Mouse (Mus musculus): ENCODE measurements around the gene Dgkz. TPM values are rescaled to one million over a fixed set of nuclear protein-coding genes. Genes with fewer than 3 reads are reported as not detected.

Gene Dgkz
- total RNA-seq, 2 experiments from 2014 or later: 8.7 to 54.1 TPM

DNA sequence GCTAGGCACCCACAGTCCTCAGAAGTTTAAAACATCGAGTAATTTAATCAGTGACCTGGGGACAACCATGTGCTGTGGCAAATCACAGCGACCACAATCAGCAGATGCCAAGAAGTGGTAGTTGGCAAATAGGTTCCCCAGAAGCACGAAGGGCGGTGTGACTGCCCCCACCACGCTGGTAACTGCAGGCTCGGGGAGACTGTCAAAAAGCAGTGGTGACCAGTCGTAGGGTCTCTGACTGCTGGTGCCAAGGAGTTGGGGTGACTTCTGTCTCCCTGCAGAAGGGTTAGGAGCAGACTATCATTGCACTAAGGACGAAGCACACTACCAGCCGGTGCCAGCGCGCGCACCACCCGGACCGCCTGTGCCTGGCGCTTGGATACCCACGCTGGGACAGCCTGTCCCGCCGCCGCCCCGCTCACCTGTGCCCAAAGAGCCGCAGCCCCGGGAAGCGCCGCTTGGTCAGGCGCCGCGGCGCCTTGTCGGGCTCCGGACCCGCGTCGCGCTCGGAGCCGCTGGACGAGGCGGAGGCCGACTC is 12.7 kb downstream of the Dgkz start:
- no peak for ATAC-seq (replicated peaks; ENCODE audit: low FRiP score, poor library complexity, severe bottlenecking)

DNA sequence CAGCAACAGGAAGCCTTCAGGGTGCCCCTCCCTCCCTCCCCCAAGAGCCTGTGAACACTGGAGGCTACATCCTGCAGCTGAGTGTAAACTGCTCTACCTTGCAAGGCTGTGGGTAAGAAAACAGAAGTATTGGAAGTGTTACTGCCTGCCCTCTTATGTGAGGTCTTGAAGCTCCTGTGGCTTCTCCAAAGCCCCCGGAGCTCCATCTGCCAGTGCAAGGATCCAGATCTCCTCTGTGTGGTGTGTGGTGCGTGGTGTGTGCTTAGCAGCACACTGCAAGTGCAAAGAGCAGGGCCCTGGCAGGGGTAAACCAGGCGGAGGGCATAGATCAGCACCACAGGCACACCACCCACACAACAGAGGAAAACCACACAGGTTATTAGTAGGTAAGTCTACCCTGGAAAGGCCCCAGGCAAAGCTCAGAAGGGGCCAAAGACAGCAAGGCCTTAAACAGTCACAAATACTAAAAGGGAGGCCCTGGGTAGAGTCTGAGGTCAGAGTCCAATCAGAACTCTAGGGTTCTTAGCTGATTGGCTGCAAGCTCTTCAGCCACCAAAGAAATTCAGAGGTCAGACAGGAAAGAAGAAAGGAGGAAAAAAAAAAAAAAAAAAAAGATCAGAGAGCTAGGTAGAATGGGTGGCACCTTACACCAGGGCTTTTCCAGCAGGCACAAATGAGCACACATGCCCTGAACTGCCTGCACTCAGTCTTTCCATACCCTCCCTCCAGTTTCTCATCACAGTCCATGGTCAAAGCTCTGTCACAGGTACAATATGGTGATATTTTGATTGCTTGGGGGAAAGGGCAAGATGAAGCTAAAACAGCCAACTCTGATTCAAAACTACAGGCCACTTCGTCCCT is 13.5 kb downstream of the Dgkz start:
- no peak for ATAC-seq (replicated peaks; ENCODE audit: low FRiP score, poor library complexity, severe bottlenecking)

DNA sequence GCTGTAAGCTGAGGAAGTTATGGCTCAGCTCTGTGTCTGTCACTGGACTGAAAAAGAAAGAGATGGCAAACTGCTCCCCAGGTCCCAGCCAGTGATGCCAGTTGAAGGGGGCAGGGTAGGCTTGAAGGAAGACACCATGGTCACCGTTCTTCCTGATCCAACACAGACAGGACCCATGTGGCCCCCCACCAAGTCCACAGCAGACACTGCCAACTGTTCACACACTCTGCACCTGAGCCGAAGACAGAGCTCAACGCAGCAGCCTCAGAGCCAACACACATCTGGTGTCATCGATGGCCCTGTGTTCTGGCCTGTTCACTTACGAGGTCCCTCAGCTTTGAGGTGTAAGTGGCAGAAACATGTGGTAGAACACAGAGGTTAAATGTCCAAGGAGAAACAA is 15.2 kb downstream of the Dgkz start:
- ATAC-seq (replicated peaks; ENCODE audit: low FRiP score, poor library complexity, severe bottlenecking): no peak

DNA sequence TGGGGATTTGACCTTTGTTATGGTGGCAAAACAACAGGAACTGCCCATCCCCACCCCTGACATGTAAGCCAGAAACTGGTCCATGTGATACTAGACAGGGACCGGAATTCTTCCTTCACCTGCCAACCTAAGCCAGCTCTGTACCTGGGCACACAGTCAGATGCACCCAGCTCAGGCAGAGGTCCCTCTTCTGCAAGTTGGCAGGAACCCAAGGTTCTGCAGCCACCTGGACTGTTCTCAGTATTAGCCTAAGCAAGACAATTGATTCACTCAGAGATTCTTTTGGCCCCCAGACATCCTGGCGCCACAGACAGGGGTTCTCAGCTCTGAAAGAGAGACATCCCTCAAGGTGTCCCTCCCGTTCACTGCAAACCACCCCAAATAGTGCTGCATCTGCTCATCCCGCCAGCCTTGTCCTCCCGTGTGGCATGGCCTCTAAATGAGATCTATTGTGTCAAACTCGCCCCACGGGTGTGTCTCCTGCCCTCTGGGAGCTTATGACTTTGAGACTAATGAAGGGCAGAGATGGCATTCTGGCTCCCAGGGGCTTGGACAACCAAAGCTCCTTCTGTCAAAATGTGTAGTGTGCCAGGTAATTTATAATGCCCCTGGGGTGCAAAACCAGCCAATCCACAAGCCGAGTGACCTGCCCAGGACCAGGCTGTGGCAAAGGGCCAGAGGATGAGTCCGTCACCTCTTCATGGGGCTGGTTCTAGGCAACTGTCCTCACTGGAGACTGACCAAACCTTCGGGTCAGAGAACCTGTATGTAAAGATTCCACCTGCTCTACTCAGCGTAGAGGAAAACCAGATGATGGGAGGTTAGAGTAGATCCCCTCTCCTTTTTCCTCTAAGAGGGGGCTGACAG is 15.9 kb downstream of the Dgkz start:
- ATAC-seq (replicated peaks; ENCODE audit: low FRiP score, poor library complexity, severe bottlenecking): no peak

DNA sequence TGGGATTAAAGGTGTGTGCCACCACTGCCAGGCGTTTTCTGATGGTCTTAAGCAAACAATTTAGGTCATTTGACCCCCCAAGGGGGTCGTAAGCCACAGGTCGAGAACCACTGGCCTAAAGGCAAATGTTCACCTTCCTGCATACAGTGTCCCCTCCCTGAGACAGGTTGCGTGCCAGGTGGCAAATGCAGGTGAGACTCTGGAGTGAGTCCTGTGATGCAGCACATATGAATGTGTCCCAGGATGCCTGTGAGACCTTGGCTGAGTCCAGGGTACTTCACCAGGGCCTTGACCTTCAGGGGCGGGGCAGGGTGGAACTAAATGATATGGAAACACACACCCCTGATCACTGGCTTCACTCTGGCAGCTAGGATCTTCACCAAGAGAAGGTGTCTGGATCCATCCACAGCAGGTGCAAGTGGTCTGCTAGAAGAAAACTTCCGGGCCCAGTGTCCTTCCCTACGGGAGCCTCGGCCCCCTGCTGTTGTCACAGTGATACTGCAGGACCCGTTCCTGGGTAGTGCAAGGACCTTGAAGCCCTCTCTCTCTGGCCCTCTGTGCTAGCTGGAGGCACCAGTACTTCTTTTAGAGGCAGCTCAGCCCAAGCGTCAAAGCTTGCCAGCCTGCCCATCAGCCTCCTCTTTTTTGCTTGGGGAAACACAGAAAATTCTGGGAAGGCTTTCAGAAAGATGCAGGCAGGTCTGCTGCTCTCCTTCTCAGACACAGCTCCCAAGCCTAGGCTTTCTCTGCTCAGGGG is 16.8 kb downstream of the Dgkz start:
- peak; percentile 30; the same call in 1 of the 2 replicates for ATAC-seq (replicated peaks; ENCODE audit: low FRiP score, poor library complexity, severe bottlenecking)

DNA sequence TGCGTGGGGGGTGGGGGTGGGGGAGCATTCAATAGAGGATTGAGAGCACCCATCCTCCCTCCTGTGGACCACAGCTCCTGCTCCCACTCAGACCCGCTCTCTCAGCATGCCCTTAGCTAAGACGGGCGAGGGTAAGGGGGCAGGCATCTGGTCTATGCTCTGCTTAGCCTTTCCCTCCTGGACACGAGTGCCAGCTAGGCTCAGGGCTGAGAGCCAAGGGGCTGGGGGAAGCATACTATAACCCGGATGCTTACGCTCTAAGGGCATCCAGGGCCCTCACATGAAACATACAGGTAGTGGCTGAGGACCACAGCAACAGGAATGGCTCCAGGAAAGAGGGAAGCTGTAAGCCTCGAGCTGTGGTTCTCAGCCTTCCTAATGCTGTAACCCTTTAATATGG is 17.6 kb downstream of the Dgkz start:
- ATAC-seq (replicated peaks; ENCODE audit: low FRiP score, poor library complexity, severe bottlenecking): no peak

DNA sequence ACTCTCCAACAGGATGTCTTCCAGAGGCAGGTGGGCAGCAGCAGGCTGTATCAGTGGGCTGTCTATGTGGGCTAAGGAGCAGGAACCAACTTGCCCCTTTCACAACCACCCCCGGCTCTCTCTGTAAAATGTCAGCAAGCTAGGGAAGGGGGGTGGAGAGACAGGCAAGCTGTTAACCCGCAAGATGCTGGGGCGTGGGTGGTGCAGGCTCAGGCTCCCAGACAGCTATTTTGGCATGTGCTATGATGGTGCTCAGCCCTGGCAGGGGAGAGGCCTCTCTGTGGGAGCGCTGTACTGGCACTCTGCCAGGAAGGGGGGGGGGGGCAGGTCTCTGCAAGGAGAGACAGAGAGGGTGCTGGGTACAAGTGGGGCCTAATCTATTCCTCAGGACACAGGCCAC is 18.6 kb downstream of the Dgkz start:
- ATAC-seq (replicated peaks; ENCODE audit: low FRiP score, poor library complexity, severe bottlenecking): no peak

DNA sequence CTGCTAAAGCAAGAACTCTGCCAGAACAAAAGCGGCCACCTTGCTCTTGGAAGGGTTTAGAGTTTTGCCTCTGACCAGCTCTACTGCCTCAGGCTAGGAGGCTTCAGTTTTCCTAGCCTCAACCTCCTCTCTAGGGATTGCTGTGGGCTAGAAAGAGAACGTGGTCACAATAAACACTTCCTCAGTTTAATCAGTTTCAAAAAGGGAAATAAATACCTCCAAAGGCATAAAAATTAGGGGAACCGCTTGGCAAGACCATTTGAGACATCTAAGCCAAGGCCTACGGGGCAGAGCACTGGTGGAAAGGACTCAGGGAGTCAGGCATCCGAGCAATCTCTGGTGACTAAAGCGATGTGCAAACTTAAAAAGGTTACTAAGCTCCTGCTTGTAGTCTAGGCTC is 19.8 kb downstream of the Dgkz start:
- no peak for ATAC-seq (replicated peaks; ENCODE audit: low FRiP score, poor library complexity, severe bottlenecking)

DNA sequence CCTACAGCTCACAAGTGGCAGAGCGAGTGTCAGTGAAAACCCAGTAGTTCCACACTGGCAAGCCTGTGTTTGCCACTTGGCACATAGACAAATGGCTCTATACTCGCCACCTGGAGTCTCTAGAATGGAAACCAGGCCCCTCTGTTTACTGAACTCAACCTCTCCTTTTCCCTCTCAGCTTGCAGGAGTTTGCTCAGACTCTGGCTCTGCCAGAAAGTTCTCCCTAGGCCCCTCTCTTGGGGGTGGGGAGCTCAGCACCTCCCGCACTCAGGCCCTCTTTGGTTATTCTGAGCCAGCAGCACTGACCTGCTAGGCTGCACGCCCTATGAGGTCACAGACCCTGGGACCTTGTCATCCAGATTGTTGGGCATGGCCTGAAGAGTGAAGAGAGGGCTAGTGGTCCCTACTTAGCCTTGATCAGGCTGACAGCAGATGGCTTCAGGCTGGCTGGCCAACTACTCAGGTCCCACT is 20.5 kb downstream of the Dgkz start:
- no peak for ATAC-seq (replicated peaks; ENCODE audit: low FRiP score, poor library complexity, severe bottlenecking)

DNA sequence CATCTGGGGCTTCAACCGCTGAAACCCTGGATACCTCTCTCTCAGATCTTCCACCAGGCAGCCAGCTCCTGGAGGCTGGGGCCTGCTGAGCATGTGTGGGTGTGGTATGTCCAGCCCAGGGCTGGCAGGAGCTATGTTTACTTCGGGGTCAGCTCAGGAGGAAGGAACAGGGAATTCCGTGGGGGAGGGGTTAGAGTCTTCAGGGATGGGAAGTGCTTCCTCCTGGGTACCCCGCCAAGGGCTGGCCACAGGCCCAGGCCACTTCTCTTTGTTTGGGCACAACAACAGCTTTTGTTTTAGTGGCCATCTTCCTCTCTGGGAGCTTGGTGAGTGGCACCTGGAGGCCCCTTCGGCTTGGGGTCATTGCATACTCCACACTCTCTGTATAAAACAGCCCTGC is 21.8 kb downstream of the Dgkz start:
- no peak for ATAC-seq (replicated peaks; ENCODE audit: low FRiP score, poor library complexity, severe bottlenecking)

DNA sequence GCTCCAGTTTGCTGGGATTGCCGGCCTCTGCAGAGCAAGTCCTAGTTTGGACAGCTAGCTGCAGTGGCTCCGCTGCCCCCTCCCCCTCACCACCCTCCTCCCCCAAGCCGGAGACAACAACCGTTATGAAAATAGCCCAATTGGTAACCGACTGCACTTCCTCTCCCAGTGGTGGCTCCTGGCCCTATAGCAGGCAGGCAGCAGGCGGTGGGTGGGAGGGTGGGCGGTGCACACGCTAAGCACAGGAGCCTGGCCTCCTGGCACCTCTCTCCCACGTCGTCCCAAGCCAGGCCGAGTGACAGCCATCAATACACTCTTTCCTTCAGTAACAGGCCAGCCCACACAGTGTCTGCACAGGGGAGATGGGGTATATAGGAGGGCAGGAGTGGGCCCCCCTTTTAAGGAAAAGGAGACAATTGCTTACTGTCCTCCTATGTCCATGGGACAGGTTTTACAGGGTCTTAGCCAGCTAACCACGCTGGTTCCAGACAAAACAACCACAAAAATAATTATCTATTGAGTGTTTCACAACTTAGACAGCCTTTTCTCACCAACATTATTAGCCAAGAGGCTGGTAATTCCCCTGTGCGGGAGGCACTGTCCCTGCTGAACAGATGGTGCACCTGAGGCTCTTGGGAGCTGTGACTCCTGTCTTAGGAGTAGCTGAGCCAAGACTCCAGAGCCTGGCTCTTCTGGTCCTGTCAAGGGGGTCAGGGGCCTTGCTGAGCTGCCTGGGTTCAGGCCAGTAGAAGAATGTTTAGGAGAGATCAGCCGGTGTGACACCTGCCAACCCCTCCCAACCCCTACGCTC is 25.2 kb downstream of the Dgkz start:
- no peak for ATAC-seq (replicated peaks; ENCODE audit: low FRiP score, poor library complexity, severe bottlenecking)

DNA sequence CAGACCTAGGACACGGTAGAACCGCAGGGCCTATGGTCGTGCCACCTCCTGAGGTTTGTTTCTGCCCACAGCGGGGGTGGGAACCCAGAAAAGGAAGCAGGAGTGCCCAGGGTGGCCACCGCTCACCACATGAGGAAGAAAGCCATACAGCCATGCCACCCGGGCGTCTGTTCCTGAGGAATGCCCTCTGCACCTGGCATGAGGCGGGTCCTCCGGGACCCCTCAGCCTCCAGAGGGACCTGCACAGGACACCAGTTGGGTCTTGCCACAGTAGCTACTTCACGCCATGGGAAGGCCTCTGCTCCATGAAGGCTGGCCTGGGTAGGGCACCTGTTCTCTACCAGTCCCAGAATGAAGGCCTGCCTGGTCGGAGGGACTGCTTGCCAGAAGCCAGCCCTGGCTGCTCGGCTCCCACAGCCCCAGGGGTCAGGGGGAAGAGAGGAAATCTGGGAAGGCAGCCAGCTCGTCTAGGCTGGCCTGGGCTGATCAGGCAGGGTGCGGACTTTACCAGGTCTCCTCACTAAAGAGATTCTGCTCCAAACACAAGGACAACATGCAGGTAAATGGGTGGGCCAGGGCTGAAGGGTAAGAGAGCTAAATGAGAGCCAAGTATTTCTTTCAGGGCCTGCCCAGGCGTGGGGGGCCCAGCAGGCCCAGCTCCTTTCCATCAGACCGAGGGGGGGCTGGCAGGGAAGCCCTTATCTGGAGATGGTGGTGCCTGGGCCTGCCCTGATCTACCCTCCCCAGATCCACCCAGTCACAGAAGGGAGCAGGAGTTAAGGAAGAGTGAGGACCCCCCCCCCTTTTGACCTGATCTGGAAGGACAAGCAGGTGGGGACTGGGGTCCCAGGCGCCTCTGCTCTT is 26.0 kb downstream of the Dgkz start:
- ATAC-seq (replicated peaks; ENCODE audit: low FRiP score, poor library complexity, severe bottlenecking): 0 out of 2 replicates have a peak, but pooled peaks have one; percentile 9

DNA sequence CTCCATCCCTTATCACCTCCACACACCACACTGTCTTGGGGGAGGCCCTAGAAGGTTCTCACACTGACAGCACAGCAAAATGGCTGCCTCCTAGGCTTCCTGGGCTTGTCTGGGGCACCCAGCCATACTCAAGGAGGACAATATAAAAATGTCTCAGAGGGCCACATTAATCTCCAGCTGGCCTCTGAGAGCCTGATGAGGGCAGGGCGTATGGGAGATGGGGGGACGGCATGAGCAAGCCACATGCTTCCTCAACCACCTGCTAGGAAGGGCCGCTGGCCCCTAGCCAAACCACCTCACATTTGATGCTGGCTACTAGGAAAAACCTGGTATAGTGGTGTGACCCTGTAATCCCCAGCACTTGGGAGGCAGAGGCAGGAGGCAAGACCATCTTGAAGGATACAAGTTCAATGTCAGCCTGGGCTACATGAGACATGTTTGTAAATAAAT is 26.8 kb downstream of the Dgkz start:
- peak; percentile 33 for ATAC-seq (replicated peaks; ENCODE audit: low FRiP score, poor library complexity, severe bottlenecking)

DNA sequence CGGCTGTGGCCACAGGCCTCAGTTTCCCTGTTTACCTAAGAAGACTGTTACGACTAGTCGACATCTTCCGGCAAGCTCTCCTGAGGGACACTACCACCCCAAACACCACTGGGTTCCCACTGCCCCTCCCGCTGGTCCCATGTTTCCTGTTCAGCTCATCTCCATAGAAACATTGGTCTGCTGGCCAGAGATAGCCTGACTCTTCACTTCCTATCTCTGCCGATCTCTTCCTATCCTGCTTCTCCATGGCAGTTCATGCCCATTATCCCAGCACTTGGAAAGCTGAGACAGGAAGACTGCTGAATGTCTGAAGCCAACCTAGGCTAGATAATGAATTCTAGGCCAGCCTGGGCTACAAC is 27.5 kb downstream of the Dgkz start:
- ATAC-seq (replicated peaks; ENCODE audit: low FRiP score, poor library complexity, severe bottlenecking): peak; percentile 50

DNA sequence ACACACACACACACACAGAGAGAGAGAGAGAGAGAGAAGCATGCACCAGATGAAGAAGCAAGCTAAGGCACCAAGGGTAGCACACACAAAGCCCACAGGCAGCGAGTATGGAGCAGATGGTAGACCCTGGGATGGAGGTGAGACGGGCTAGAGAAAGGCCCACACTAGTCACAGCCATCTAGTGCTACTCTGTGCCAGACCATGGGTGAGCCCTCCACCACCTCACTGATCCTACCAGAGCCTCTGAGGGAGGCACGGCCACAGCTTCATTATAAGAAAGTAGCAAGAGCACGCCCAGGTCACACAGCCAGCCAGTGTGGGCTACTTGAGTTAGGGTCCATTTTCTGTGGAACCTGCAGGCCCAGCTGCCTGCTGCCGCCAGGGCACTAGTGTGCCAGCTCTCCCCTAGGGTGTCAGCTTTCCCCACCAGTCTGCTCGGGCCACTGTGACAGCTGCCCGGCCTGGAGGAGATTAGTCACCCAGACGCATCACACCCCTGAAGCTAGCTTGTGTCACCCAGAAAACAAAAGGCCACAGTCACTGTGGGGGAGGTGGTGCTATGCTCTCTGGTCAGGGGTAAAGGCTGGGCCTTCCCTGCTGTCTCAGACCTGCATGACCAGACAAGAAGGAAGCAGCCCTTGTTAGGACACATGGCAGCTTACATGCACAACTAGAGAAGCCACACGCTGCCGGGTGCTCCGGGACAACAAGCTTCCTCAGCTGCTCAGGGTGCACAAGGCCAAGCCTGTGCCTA is 28.1 kb downstream of the Dgkz start:
- ATAC-seq (replicated peaks; ENCODE audit: low FRiP score, poor library complexity, severe bottlenecking): peak; percentile 53

DNA sequence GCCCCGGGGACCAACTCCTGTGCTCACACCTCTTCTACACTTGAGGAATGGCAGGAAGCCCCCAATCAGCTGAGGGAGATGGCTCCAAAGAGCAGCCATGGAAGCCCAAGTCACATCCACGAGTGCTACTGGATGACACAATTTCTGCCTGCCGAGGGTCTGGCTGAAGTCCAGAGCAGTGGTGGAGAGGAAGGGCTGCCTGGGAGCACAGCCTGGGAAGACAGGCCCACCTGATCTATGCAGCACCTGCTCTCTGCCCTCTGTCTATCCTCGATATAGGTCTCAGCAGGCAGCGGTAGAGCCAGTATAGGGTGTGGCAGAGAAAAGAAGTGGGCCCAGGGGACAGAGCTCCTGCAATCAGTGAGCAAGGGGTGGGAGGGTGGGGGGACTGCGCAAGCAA is 28.8 kb downstream of the Dgkz start:
- no peak for ATAC-seq (replicated peaks; ENCODE audit: low FRiP score, poor library complexity, severe bottlenecking)

DNA sequence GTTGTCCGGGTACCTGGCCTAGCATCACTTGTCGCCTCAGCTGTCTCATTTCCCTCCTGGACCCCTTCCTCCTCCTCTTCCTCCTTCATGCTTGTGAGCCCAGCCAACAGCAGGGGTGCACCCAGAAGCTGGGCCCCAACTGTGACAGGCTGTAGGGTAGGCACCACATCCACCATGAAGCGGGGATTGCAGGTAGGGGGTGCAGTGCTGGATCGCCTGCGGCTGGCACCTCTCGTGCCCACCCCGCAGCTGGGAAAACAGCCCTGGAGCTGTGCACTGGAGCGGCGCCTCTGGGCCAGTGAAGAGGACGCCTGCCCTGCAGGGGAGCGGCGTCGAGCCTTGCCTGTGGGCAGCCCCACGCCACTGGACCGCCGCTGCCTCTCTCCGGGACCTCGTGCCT is 30.2 kb downstream of the Dgkz start, which contains the start of gene Gm9821:
TSS of gene Gm9821 (plus strand) at position 221 of the 400 bp plus-strand sequence.
- no peak for ATAC-seq (replicated peaks; ENCODE audit: low FRiP score, poor library complexity, severe bottlenecking)
